Mouse (Mus musculus): ENCODE measurements around the gene Sod1. TPM values are rescaled to one million over a fixed set of nuclear protein-coding genes. Genes with fewer than 3 reads are reported as not detected.
"Not testable (repeated sequence)": the region's sequence is repeated elsewhere in the genome, so short reads cannot be mapped to it uniquely, and the experiment has no call there.

Sod1 gene
- polyA plus RNA-seq, 1 experiment from 2014 or later = 1,073 TPM

GRCm38 (mm10) chr16:90216414-90216813, 4.1 kb upstream of the Sod1 start:
- DNase-seq (ENCODE audit: low spot score) = no peak
- WGBS = 100% methylated on average over 2 of the region's 2 CpGs
- Histone ChIP-seq H3K9ac (ENCODE audit: low read length) (no peak overlapping the region), H3K27me3 (ENCODE audit: control insufficient read depth, insufficient read depth, low read length) (no peaks in the 10 kb centered on the region), H3K9me3 (ENCODE audit: control insufficient read depth, low read length) (no peaks in the 10 kb centered on the region), H3K36me3 (ENCODE audit: control insufficient read depth, insufficient read depth, low read length) (no peaks in the 10 kb centered on the region), H3K4me2 (ENCODE audit: low read depth) (no peak overlapping the region), H3K27ac (ENCODE audit: low read depth, low read length) (no peak overlapping the region), H3K4me3 (ENCODE audit: low read depth, low read length) (no peak overlapping the region), H3K4me1 (ENCODE audit: control insufficient read depth, insufficient read depth, low read length) (peaks cover under 1% of the 10 kb centered on the region)
- no peak for ATAC-seq (ENCODE audit: insufficient read depth, low FRiP score, low TSS enrichment)

DNA sequence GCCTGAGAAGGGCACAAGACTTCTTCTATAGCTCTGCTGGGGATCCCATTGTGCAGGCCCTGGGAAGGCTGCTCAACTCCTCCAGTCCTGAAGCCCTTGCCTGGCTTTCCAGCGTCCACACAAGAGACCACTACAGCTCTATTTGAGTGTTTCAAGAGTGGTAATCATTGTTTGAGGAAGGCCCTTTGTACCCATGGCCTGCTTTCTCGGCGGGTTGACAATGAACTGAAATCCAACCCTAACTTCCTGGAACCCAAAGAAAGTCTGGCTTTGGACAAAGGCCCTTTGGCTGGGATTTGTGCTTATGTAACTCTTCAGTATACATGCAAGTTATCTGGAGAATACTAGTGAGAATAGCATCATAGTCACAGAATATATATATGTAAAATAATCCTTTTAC, 3.2 kb upstream of the Sod1 start:
- Histone ChIP-seq H3K27ac (ENCODE audit: low read depth, low read length) (no peak overlapping the region), H3K9me3 (ENCODE audit: control insufficient read depth, low read length) (no peaks in the 10 kb centered on the region), H3K27me3 (ENCODE audit: control insufficient read depth, insufficient read depth, low read length) (no peaks in the 10 kb centered on the region), H3K9ac (ENCODE audit: low read length) (no peak overlapping the region), H3K4me3 (ENCODE audit: low read depth, low read length) (no peak overlapping the region), H3K4me1 (ENCODE audit: control insufficient read depth, insufficient read depth, low read length) (peaks cover 10% of the 10 kb centered on the region), H3K4me2 (ENCODE audit: low read depth) (no peak overlapping the region), H3K36me3 (ENCODE audit: control insufficient read depth, insufficient read depth, low read length) (no peaks in the 10 kb centered on the region)
- no peak for DNase-seq (ENCODE audit: low spot score)
- WGBS = 47% methylated on average over 3 of the region's 3 CpGs
- ATAC-seq (ENCODE audit: insufficient read depth, low FRiP score, low TSS enrichment) = no peak

GRCm38 (mm10) chr16:90217926-90218325, 2.6 kb upstream of the Sod1 start:
- H3K9me3 ChIP-seq (ENCODE audit: control insufficient read depth, low read length) = no peaks in the 10 kb centered on the region
- no peak overlapping the region for H3K4me2 ChIP-seq (ENCODE audit: low read depth)
- no peak for DNase-seq (ENCODE audit: low spot score)
- H3K9ac ChIP-seq (ENCODE audit: low read length) = no peak overlapping the region
- no peak for ATAC-seq (ENCODE audit: insufficient read depth, low FRiP score, low TSS enrichment)
- H3K27ac ChIP-seq (ENCODE audit: low read depth, low read length) = no peak overlapping the region
- peaks cover 13% of the 10 kb centered on the region for H3K4me1 ChIP-seq (ENCODE audit: control insufficient read depth, insufficient read depth, low read length)
- WGBS = 63% methylated on average over 4 of the region's 4 CpGs
- H3K4me3 ChIP-seq (ENCODE audit: low read depth, low read length) = no peak overlapping the region
- no peaks in the 10 kb centered on the region for H3K36me3 ChIP-seq (ENCODE audit: control insufficient read depth, insufficient read depth, low read length)
- H3K27me3 ChIP-seq (ENCODE audit: control insufficient read depth, insufficient read depth, low read length) = no peaks in the 10 kb centered on the region

- H3K27ac ChIP-seq (ENCODE audit: low read depth, low read length); DNase-seq (ENCODE audit: low spot score); ATAC-seq (ENCODE audit: insufficient read depth, low FRiP score, low TSS enrichment); H3K4me3 ChIP-seq (ENCODE audit: low read depth, low read length); H3K9ac ChIP-seq (ENCODE audit: low read length); H3K36me3 ChIP-seq (ENCODE audit: control insufficient read depth, insufficient read depth, low read length); H3K27me3 ChIP-seq (ENCODE audit: control insufficient read depth, insufficient read depth, low read length); H3K4me2 ChIP-seq (ENCODE audit: low read depth); H3K9me3 ChIP-seq (ENCODE audit: control insufficient read depth, low read length): not testable (repeated sequence)
- 80% methylated on average over 4 of the region's 4 CpGs for WGBS
- peaks cover 13% of the 10 kb centered on the region for H3K4me1 ChIP-seq (ENCODE audit: control insufficient read depth, insufficient read depth, low read length)
Measured at GRCm38 (mm10) chr16:90219445-90219844, 1.1 kb upstream of the Sod1 start.

GRCm38 (mm10) chr16:90220892-90221431, 408 bp downstream of the Sod1 start:
- Histone ChIP-seq H3K4me1 (ENCODE audit: control insufficient read depth, insufficient read depth, low read length) (peaks cover 13% of the 10 kb centered on the region), H3K9ac (ENCODE audit: low read length) (peak overlapping the region; percentile 87), H3K27ac (ENCODE audit: low read depth, low read length) (peak overlapping the region; percentile 88), H3K36me3 (ENCODE audit: control insufficient read depth, insufficient read depth, low read length) (peaks cover 3% of the 10 kb centered on the region), H3K27me3 (ENCODE audit: control insufficient read depth, insufficient read depth, low read length) (no peaks in the 10 kb centered on the region), H3K4me2 (ENCODE audit: low read depth) (peak overlapping the region; percentile 78), H3K9me3 (ENCODE audit: control insufficient read depth, low read length) (no peaks in the 10 kb centered on the region), H3K4me3 (ENCODE audit: low read depth, low read length) (peak overlapping the region; percentile 96)
- DNase-seq (ENCODE audit: low spot score) = no peak
- under 1% methylated on average over 44 of the region's 52 CpGs for WGBS
- peak; percentile 85 for ATAC-seq (ENCODE audit: insufficient read depth, low FRiP score, low TSS enrichment)

- Histone ChIP-seq H3K36me3 (ENCODE audit: control insufficient read depth, insufficient read depth, low read length) (peaks cover 5% of the 10 kb centered on the region), H3K4me1 (ENCODE audit: control insufficient read depth, insufficient read depth, low read length) (peaks cover 13% of the 10 kb centered on the region), H3K27ac (ENCODE audit: low read depth, low read length) (no peak overlapping the region), H3K9me3 (ENCODE audit: control insufficient read depth, low read length) (no peaks in the 10 kb centered on the region), H3K4me2 (ENCODE audit: low read depth) (peak overlapping the region; percentile 78), H3K27me3 (ENCODE audit: control insufficient read depth, insufficient read depth, low read length) (no peaks in the 10 kb centered on the region), H3K4me3 (ENCODE audit: low read depth, low read length) (peak overlapping the region; percentile 96), H3K9ac (ENCODE audit: low read length) (peak overlapping the region; percentile 87)
- 9% methylated on average over 20 of the region's 20 CpGs for WGBS
- no peak for DNase-seq (ENCODE audit: low spot score)
- no peak for ATAC-seq (ENCODE audit: insufficient read depth, low FRiP score, low TSS enrichment)
Measured at GRCm38 (mm10) chr16:90221441-90222070, 1.0 kb downstream of the Sod1 start.

GRCm38 (mm10) chr16:90229897-90230296, 9.3 kb downstream of the Sod1 start:
- Histone ChIP-seq H3K9me3 (ENCODE audit: control insufficient read depth, low read length) (no peaks in the 10 kb centered on the region), H3K9ac (ENCODE audit: low read length) (no peak overlapping the region), H3K4me3 (ENCODE audit: low read depth, low read length) (no peak overlapping the region), H3K27ac (ENCODE audit: low read depth, low read length) (no peak overlapping the region), H3K27me3 (ENCODE audit: control insufficient read depth, insufficient read depth, low read length) (no peaks in the 10 kb centered on the region), H3K4me1 (ENCODE audit: control insufficient read depth, insufficient read depth, low read length) (no peaks in the 10 kb centered on the region), H3K36me3 (ENCODE audit: control insufficient read depth, insufficient read depth, low read length) (peaks cover 9% of the 10 kb centered on the region), H3K4me2 (ENCODE audit: low read depth) (no peak overlapping the region)
- ATAC-seq (ENCODE audit: insufficient read depth, low FRiP score, low TSS enrichment) (peak; percentile 50; the same call in 1 of the 2 replicates), DNase-seq (ENCODE audit: low spot score) (no peak)
- WGBS = 85% methylated on average over 6 of the region's 6 CpGs

DNA sequence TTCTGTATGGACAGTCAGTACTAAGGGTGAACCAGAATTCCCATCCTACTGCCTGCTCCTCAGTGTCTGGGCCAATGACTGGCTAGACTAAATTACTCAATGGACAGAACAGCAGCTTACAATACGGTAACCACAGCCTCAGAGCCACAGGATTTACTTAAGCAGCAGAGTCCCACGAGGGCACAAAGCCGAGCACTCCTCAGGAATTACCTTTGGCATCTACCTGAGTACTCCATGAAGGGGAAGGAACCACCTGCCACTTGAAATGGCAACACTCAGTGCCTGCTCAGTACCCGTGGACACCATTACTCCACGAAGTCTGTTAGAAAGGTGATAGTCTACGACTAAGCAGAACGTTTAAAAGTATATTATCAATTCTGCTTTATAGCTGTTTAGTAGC, 10.7 kb downstream of the Sod1 start:
- H3K4me2 ChIP-seq (ENCODE audit: low read depth) = no peak overlapping the region
- H3K4me3 ChIP-seq (ENCODE audit: low read depth, low read length) = no peak overlapping the region
- H3K9ac ChIP-seq (ENCODE audit: low read length) = no peak overlapping the region
- no peak for DNase-seq (ENCODE audit: low spot score)
- ATAC-seq (ENCODE audit: insufficient read depth, low FRiP score, low TSS enrichment) = no peak
- no peaks in the 10 kb centered on the region for H3K27me3 ChIP-seq (ENCODE audit: control insufficient read depth, insufficient read depth, low read length)
- WGBS = 86% methylated on average over 7 of the region's 7 CpGs
- no peak overlapping the region for H3K27ac ChIP-seq (ENCODE audit: low read depth, low read length)
- H3K9me3 ChIP-seq (ENCODE audit: control insufficient read depth, low read length) = no peaks in the 10 kb centered on the region
- H3K4me1 ChIP-seq (ENCODE audit: control insufficient read depth, insufficient read depth, low read length) = no peaks in the 10 kb centered on the region
- H3K36me3 ChIP-seq (ENCODE audit: control insufficient read depth, insufficient read depth, low read length) = peaks cover 4% of the 10 kb centered on the region; the same call in 1 of the 2 replicates

DNA sequence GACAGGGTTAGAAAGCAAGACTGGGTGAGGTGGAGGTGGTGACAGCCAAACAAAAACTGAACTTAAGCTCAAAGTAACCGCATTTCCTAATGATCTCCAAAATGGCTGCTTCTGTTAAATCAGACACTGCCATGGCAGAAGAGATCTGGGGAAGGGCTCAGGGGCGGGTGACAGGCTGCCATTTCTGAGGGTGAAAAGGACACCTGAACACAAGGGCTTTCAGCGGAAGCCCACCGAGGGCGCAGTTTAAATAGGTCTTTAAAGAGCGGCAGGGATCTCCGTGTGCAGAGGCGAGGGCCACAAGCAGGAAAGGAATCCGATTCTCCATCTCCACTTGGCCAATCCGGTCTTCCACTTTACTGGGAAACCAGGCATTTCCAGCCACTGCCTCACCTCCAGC, 13.1 kb downstream of the Sod1 start:
- ATAC-seq (ENCODE audit: insufficient read depth, low FRiP score, low TSS enrichment) = no peak
- Histone ChIP-seq H3K27ac (ENCODE audit: low read depth, low read length) (no peak overlapping the region), H3K9me3 (ENCODE audit: control insufficient read depth, low read length) (no peaks in the 10 kb centered on the region), H3K4me1 (ENCODE audit: control insufficient read depth, insufficient read depth, low read length) (no peaks in the 10 kb centered on the region), H3K27me3 (ENCODE audit: control insufficient read depth, insufficient read depth, low read length) (no peaks in the 10 kb centered on the region), H3K9ac (ENCODE audit: low read length) (no peak overlapping the region), H3K36me3 (ENCODE audit: control insufficient read depth, insufficient read depth, low read length) (peaks cover 4% of the 10 kb centered on the region), H3K4me2 (ENCODE audit: low read depth) (no peak overlapping the region), H3K4me3 (ENCODE audit: low read depth, low read length) (no peak overlapping the region)
- 93% methylated on average over 10 of the region's 10 CpGs for WGBS
- DNase-seq (ENCODE audit: low spot score) = no peak
